Mouse (Mus musculus) olfactory bulb, adult 2 months (tissue): ENCODE measurements around the gene Cmc1. TPM values are rescaled to one million over a fixed set of nuclear protein-coding genes. Genes with fewer than 3 reads are reported as not detected.

Experiments
- H3K27ac ChIP-seq: fragments of 200-500 bp; 2 replicates; pipeline ENCODE4 v1.5.1; 2012; ENCODE audit warnings: low read depth, low read length; ENCODE audit not compliant: insufficient read depth
- H3K4me1 ChIP-seq: fragments of 200-500 bp; 2 replicates; pipeline ENCODE4 v1.6.1; 2012; ENCODE audit warnings: low read length; ENCODE audit not compliant: control insufficient read depth, insufficient read depth
- H3K4me3 ChIP-seq: fragments of 200-500 bp; 2 replicates; pipeline ENCODE4 v1.5.1; 2012; ENCODE audit warnings: mild to moderate bottlenecking, low read depth, low read length, moderate library complexity; ENCODE audit not compliant: insufficient read depth
- CTCF ChIP-seq: fragments of 200-500 bp; IDR thresholded peaks from 2 replicates; pipeline ENCODE4 v1.5.1; 2012; ENCODE audit warnings: low read depth, mild to moderate bottlenecking, low read length, moderate library complexity; ENCODE audit not compliant: insufficient read depth
- POLR2A ChIP-seq: fragments of 200-500 bp; IDR thresholded peaks from 2 replicates; pipeline ENCODE4 v1.6.1; 2012; ENCODE audit warnings: mild to moderate bottlenecking, low read depth, low read length, moderate library complexity; ENCODE audit not compliant: insufficient read depth
- WGBS: fragments of 180-500 bp; shearing (Covaris S2); methylation state at CpG from one replicate; pipeline ENCODE4 v1.1.7; 2018; 5-methylcytosine and 5-hydroxymethylcytosine counted together
- polyA plus RNA-seq: library from polyadenylated mRNA; stranded (reverse); fragments of >200 nt; gene quantifications from 2 replicates; pipeline ENCODE4 v1.2.4, GENCODE M21; 2012; ENCODE audit warnings: low replicate concordance; ENCODE audit not compliant: missing spikeins, insufficient read depth, insufficient read length

Cmc1 gene
- polyA plus RNA-seq, 1 experiment: not detected

- TF ChIP-seq CTCF (no peak), POLR2A (no peak)
- no peak overlapping the region for H3K4me3 ChIP-seq
- peaks cover 2% of the 10 kb centered on the region; the same call in 1 of the 2 replicates for H3K4me1 ChIP-seq
- no peak overlapping the region for H3K27ac ChIP-seq
- WGBS: 82% methylated on average over 4 of the region's 4 CpGs
These were observed 107.2 kb downstream of the Cmc1 start for GRCm38 (mm10) chr9:118042738-118043137.

GRCm38 (mm10) chr9:118041646-118042045 is 108.3 kb downstream of the Cmc1 start:
- Histone ChIP-seq H3K4me3 (0 out of 2 replicates have a peak overlapping the region, but pooled peaks have one; percentile 10), H3K4me1 (peaks cover 2% of the 10 kb centered on the region; the same call in 1 of the 2 replicates), H3K27ac (no peak overlapping the region)
- TF ChIP-seq CTCF (no peak), POLR2A (no peak)
- 8% methylated on average over 5 of the region's 5 CpGs for WGBS

GRCm38 (mm10) chr9:118041022-118041400 is 109.0 kb downstream of the Cmc1 start:
- no peak for TF ChIP-seq CTCF
- TF ChIP-seq POLR2A: no peak
- Histone ChIP-seq H3K4me1 (peaks cover 2% of the 10 kb centered on the region; the same call in 1 of the 2 replicates), H3K4me3 (peak overlapping the region; percentile 73), H3K27ac (peak overlapping the region; percentile 85)
- whole genome bisulfite sequencing: under 1% methylated on average over 21 of the region's 21 CpGs

GRCm38 (mm10) chr9:118040218-118041021 is 109.6 kb downstream of the Cmc1 start, which contains the start of gene Azi2:
Gene Azi2, plus strand, starts transcription at chr9:118040499.
- TF ChIP-seq POLR2A: peak; percentile 74; the same call in 1 of the 2 replicates
- peak; percentile 90 for TF ChIP-seq CTCF
- Histone ChIP-seq H3K4me1 (peaks cover 2% of the 10 kb centered on the region; the same call in 1 of the 2 replicates), H3K4me3 (peak within 1 kb of the TSS; percentile 73), H3K27ac (peak within 1 kb of the TSS; percentile 85)
- under 1% methylated on average over 87 of the region's 87 CpGs for WGBS

- WGBS: 76% methylated on average over 3 of the region's 3 CpGs
- Histone ChIP-seq H3K4me3 (no peak overlapping the region), H3K27ac (no peak overlapping the region), H3K4me1 (no peaks in the 10 kb centered on the region)
- TF ChIP-seq CTCF (no peak), POLR2A (no peak)
These were observed 115.0 kb downstream of the Cmc1 start for GRCm38 (mm10) chr9:118034990-118035389.

- H3K4me1 ChIP-seq: no peaks in the 10 kb centered on the region
- 65% methylated on average over 2 of the region's 2 CpGs for WGBS
- no peak overlapping the region for H3K27ac ChIP-seq
- TF ChIP-seq POLR2A: no peak
- no peak for TF ChIP-seq CTCF
- H3K4me3 ChIP-seq: no peak overlapping the region
These were observed 118.3 kb downstream of the Cmc1 start for GRCm38 (mm10) chr9:118031694-118032093.

- Histone ChIP-seq H3K4me3 (no peak overlapping the region), H3K4me1 (no peaks in the 10 kb centered on the region), H3K27ac (no peak overlapping the region)
- 84% methylated on average over 1 of the region's 1 CpGs for WGBS
- no peak for TF ChIP-seq CTCF
These were observed 119.7 kb downstream of the Cmc1 start for GRCm38 (mm10) chr9:118030252-118030651.

GRCm38 (mm10) chr9:118029490-118029889 is 120.5 kb downstream of the Cmc1 start:
- Histone ChIP-seq H3K4me3 (no peak overlapping the region), H3K27ac (no peak overlapping the region), H3K4me1 (no peaks in the 10 kb centered on the region)
- 56% methylated on average over 4 of the region's 4 CpGs for WGBS
- TF ChIP-seq CTCF (no peak), POLR2A (no peak)

- WGBS: 64% methylated on average over 2 of the region's 2 CpGs
- no peak overlapping the region for H3K4me3 ChIP-seq
These were observed 125.0 kb downstream of the Cmc1 start for GRCm38 (mm10) chr9:118024966-118025365.

More at GRCm38 (mm10) chr9:118024966-118025365, 125.0 kb downstream of the Cmc1 start:
- Histone ChIP-seq H3K4me1 (no peaks in the 10 kb centered on the region), H3K27ac (no peak overlapping the region)
- TF ChIP-seq CTCF (no peak), POLR2A (no peak)

Other genes starting within 250 kb of the Cmc1 start
- not detected in 2 replicates for gene Azi2, start 109.7 kb downstream of the Cmc1 start, polyA plus RNA-seq